14 mouse cellular contexts compared by ENCODE assay signal in the genomic region with DNA sequence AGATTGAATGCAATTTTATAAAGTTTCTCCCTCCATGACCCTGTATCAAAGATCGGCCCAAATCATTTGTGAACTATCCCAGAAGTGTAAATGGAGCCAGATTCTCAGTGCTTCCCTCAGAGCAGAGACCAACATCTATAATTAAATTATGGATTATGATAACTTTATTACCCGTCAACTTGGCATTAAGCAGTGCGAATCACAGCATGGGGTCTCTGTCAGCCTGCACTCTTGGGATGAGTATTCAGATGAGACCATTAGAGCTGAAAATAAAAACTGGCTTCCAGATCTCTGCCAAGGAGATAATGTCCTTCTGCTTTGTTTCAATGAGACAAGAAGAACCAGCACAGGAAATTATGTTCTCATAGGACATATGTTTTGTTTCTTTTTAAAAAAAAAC.
"Had no signal": no experiment of that assay in that cellular context is flagged by ENCODE, and none has a peak within 500 bp of the region (broad histone marks: within the 10 kb centered on the region; RNA-seq: fewer than 3 reads in every experiment).

No protein-coding gene starts in this region.

- H3K4me3 ChIP-seq: left cerebral cortex, adult 2 months; limb, embryonic 12.5 days; liver, embryonic 13.5 days; lung, embryonic 15.5 days; megakaryocyte, embryonic 14.5 days; midbrain, embryonic 12.5 days; neural tube, embryonic 12.5 days had no signal

- H3K9ac ChIP-seq: limb, embryonic 12.5 days; liver, embryonic 13.5 days; liver, postnatal 0 days; lung, embryonic 15.5 days; midbrain, embryonic 12.5 days; neural tube, embryonic 12.5 days had no signal

- H3K4me1 ChIP-seq: limb, embryonic 12.5 days; liver, embryonic 13.5 days; lung, embryonic 15.5 days; megakaryocyte, embryonic 14.5 days; midbrain, embryonic 12.5 days; neural tube, embryonic 12.5 days had no signal

- H3K4me2 ChIP-seq: limb, embryonic 12.5 days; liver, embryonic 13.5 days; lung, embryonic 15.5 days; midbrain, embryonic 12.5 days; neural tube, embryonic 12.5 days had no signal

- DNase-seq: kidney, postnatal 25 days; liver; liver, embryonic 13.5 days; liver, postnatal 0 days; lung, postnatal 14 days; right cerebral cortex, postnatal 14 days; thymus, postnatal 36 days had no signal

- ATAC-seq: liver, postnatal 0 days had no signal

- H3K36me3 ChIP-seq: limb, embryonic 12.5 days; liver, embryonic 13.5 days; lung, embryonic 15.5 days; midbrain, embryonic 12.5 days; neural tube, embryonic 12.5 days had no signal

- H3K9me3 ChIP-seq: limb, embryonic 12.5 days; liver, embryonic 13.5 days; lung, embryonic 15.5 days; megakaryocyte, embryonic 14.5 days; midbrain, embryonic 12.5 days; neural tube, embryonic 12.5 days had no signal

- H3K27me3 ChIP-seq: limb, embryonic 12.5 days; liver, embryonic 13.5 days; lung, embryonic 15.5 days; megakaryocyte, embryonic 14.5 days; midbrain, embryonic 12.5 days; neural tube, embryonic 12.5 days had no signal

- H3K27ac ChIP-seq: left cerebral cortex, adult 2 months; limb, embryonic 12.5 days; liver, embryonic 13.5 days; lung, embryonic 15.5 days; macrophage; midbrain, embryonic 12.5 days; neural tube, embryonic 12.5 days had no signal
